Mouse (Mus musculus): ENCODE data around the gene Mob3b. TPM values are rescaled to one million over a fixed set of nuclear protein-coding genes. Genes with fewer than 3 reads are reported as not detected.
"Not testable (repeated sequence)": the region's sequence is repeated elsewhere in the genome, so short reads cannot be mapped to it uniquely, and the experiment has no call there.

The Mob3b gene
- polyA plus RNA-seq, 2 experiments: 1.4 to 2.6 TPM

DNA sequence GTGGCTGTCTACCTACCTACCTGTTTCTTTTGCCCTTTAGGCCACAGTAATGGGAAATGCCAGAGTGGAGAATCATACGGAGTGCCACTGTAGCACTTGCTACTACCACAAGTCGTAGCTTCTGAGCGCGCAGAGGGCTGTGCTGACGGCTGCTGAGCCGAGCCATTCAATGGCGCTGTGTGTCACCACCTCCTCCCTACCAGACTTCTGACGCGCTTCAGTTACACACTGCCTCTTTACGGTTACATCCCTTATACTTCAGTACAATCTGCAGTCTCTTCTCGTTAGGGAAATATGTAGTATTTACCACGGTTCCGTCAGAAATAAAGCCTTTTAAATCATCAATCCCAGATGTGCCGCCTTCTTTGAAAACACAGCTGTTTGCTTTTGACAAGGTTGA is 250.3 kb downstream of the Mob3b start:
- TF ChIP-seq CTCF (IDR thresholded peaks at IDR 0.05; ENCODE audit: low read depth): no peak
- no peak for TF ChIP-seq EP300 (IDR thresholded peaks at IDR 0.05; ENCODE audit: low read depth)
- WGBS (ENCODE audit: insufficient replicate concordance): 65% methylated on average over 14 of the region's 14 CpGs
- H3K27ac ChIP-seq: no peak overlapping the region
- no peaks in the 10 kb centered on the region for H3K27me3 ChIP-seq (ENCODE audit: control insufficient read depth, insufficient read depth, low read length)
- H3K4me1 ChIP-seq (replicated peaks; ENCODE audit: control insufficient read depth in 2 of 2, insufficient read depth in 2 of 2, low read length in 1 of 2): no peaks in the 10 kb centered on the region
- H3K4me2 ChIP-seq (ENCODE audit: low read depth): no peak overlapping the region
- no peak overlapping the region for H3K9ac ChIP-seq (replicated peaks)
- H3K4me3 ChIP-seq (ENCODE audit: insufficient read depth in 1 of 2, low read depth in 2 of 2, low read length in 2 of 2): no peak overlapping the region
- no peaks in the 10 kb centered on the region for H3K36me3 ChIP-seq (replicated peaks; ENCODE audit: control insufficient read depth, insufficient read depth, low read depth)
- no peaks in the 10 kb centered on the region for H3K9me3 ChIP-seq (ENCODE audit: control insufficient read depth, low read length)
- no peak for ATAC-seq (ENCODE audit: insufficient read depth)
- no peak for DNase-seq (ENCODE audit: low read depth in 3 of 3, low spot score in 3 of 3)

DNA sequence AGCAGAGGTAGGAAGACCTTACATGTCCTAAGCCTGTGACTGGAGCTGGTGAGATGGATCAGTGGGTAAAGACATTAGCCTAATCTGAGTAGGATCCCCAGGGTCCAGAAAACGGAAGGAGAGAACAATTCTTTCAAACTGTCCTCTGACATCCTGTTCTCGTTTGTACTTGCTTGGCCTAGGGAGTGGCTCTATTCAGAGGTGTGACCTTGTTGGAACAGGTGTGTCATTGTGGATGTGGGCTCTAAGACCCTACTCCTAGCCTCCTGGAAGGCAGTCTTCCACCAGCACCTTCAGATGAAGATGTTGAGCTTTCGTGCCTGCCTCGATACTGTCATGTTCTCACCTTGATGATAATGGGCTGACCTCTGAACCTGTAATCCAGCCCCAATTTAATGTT is 251.1 kb downstream of the Mob3b start:
- DNase-seq (ENCODE audit: low read depth in 3 of 3, low spot score in 3 of 3) (no peak), ATAC-seq (ENCODE audit: insufficient read depth) (no peak)
- H3K4me1 ChIP-seq (replicated peaks; ENCODE audit: control insufficient read depth in 2 of 2, insufficient read depth in 2 of 2, low read length in 1 of 2): no peaks in the 10 kb centered on the region
- no peaks in the 10 kb centered on the region for H3K9me3 ChIP-seq (ENCODE audit: control insufficient read depth, low read length)
- H3K4me3 ChIP-seq (ENCODE audit: insufficient read depth in 1 of 2, low read depth in 2 of 2, low read length in 2 of 2): no peak overlapping the region
- no peaks in the 10 kb centered on the region for H3K27me3 ChIP-seq (ENCODE audit: control insufficient read depth, insufficient read depth, low read length)
- H3K9ac ChIP-seq (replicated peaks): no peak overlapping the region
- TF ChIP-seq EP300 (IDR thresholded peaks at IDR 0.05; ENCODE audit: low read depth) (no peak), CTCF (IDR thresholded peaks at IDR 0.05; ENCODE audit: low read depth) (no peak)
- no peak overlapping the region for H3K4me2 ChIP-seq (ENCODE audit: low read depth)
- H3K36me3 ChIP-seq (replicated peaks; ENCODE audit: control insufficient read depth, insufficient read depth, low read depth): no peaks in the 10 kb centered on the region
- 59% methylated on average over 4 of the region's 4 CpGs for WGBS (ENCODE audit: insufficient replicate concordance)
- no peak overlapping the region for H3K27ac ChIP-seq

GRCm38 (mm10) chr4:34905396-34905795 is 251.9 kb downstream of the Mob3b start:
- H3K9ac ChIP-seq (replicated peaks): no peak overlapping the region
- H3K27ac ChIP-seq: no peak overlapping the region
- TF ChIP-seq EP300 (IDR thresholded peaks at IDR 0.05; ENCODE audit: low read depth) (no peak), CTCF (IDR thresholded peaks at IDR 0.05; ENCODE audit: low read depth) (peak; percentile 72)
- H3K4me2 ChIP-seq (ENCODE audit: low read depth): no peak overlapping the region
- 48% methylated on average over 5 of the region's 5 CpGs for WGBS (ENCODE audit: insufficient replicate concordance)
- no peak for ATAC-seq (ENCODE audit: insufficient read depth)
- no peak for DNase-seq (ENCODE audit: low read depth in 3 of 3, low spot score in 3 of 3)
- H3K27me3 ChIP-seq (ENCODE audit: control insufficient read depth, insufficient read depth, low read length): no peaks in the 10 kb centered on the region
- no peaks in the 10 kb centered on the region for H3K9me3 ChIP-seq (ENCODE audit: control insufficient read depth, low read length)
- H3K4me1 ChIP-seq (replicated peaks; ENCODE audit: control insufficient read depth in 2 of 2, insufficient read depth in 2 of 2, low read length in 1 of 2): no peaks in the 10 kb centered on the region
- H3K36me3 ChIP-seq (replicated peaks; ENCODE audit: control insufficient read depth, insufficient read depth, low read depth): no peaks in the 10 kb centered on the region
- no peak overlapping the region for H3K4me3 ChIP-seq (ENCODE audit: insufficient read depth in 1 of 2, low read depth in 2 of 2, low read length in 2 of 2)

- not testable (repeated sequence) for ATAC-seq (ENCODE audit: insufficient read depth)
Observed at GRCm38 (mm10) chr4:34901582-34901981, 255.7 kb downstream of the Mob3b start.

DNA sequence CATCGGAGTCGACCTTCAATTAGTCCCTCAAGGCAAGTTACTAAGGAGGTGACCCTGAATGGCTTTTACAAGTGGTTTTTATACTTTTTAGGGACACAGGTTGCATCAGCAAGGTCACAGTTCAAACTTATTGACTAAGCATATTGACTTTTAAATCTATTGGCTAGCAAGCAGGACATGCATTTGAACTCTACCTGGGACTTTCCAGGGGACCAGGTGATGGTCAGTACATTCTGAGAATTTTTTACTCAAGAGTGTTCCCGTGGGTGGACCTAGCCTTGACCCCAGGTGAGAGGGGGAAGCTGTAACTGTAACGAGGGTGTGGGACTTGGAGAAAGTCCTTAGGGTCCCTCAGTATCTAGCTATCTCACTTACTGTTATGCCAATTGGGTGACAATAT is 256.1 kb downstream of the Mob3b start:
- peaks cover 0 to 2% of the 10 kb centered on the region in 2 experiments; a peak in 1 of 4 replicates for H3K4me1 ChIP-seq (replicated peaks; ENCODE audit: control insufficient read depth in 2 of 2, insufficient read depth in 2 of 2, low read length in 1 of 2)
- no peak for TF ChIP-seq CTCF (IDR thresholded peaks at IDR 0.05; ENCODE audit: low read depth)
- H3K4me3 ChIP-seq (ENCODE audit: insufficient read depth in 1 of 2, low read depth in 2 of 2, low read length in 2 of 2): no peak overlapping the region
- DNase-seq (ENCODE audit: low read depth in 3 of 3, low spot score in 3 of 3) (no peak), ATAC-seq (ENCODE audit: insufficient read depth) (no peak)
- H3K9ac ChIP-seq (replicated peaks): no peak overlapping the region
- H3K36me3 ChIP-seq (replicated peaks; ENCODE audit: control insufficient read depth, insufficient read depth, low read depth): no peaks in the 10 kb centered on the region
- H3K27ac ChIP-seq: no peak overlapping the region
- no peaks in the 10 kb centered on the region for H3K9me3 ChIP-seq (ENCODE audit: control insufficient read depth, low read length)
- no peak overlapping the region for H3K4me2 ChIP-seq (ENCODE audit: low read depth)
- 43% methylated on average over 4 of the region's 4 CpGs for WGBS (ENCODE audit: insufficient replicate concordance)
- no peaks in the 10 kb centered on the region for H3K27me3 ChIP-seq (ENCODE audit: control insufficient read depth, insufficient read depth, low read length)

More at GRCm38 (mm10) chr4:34901582-34901981, 255.7 kb downstream of the Mob3b start:
- not testable (repeated sequence) for H3K27me3 ChIP-seq (ENCODE audit: control insufficient read depth, insufficient read depth, low read length); DNase-seq (ENCODE audit: low read depth in 3 of 3, low spot score in 3 of 3); H3K9ac ChIP-seq (replicated peaks); H3K4me2 ChIP-seq (ENCODE audit: low read depth); H3K27ac ChIP-seq; H3K4me1 ChIP-seq (replicated peaks; ENCODE audit: control insufficient read depth in 2 of 2, insufficient read depth in 2 of 2, low read length in 1 of 2); H3K4me3 ChIP-seq (ENCODE audit: insufficient read depth in 1 of 2, low read depth in 2 of 2, low read length in 2 of 2); H3K36me3 ChIP-seq (replicated peaks; ENCODE audit: control insufficient read depth, insufficient read depth, low read depth); H3K9me3 ChIP-seq (ENCODE audit: control insufficient read depth, low read length)
- WGBS (ENCODE audit: insufficient replicate concordance): 49% methylated on average over 3 of the region's 3 CpGs
